Mouse (Mus musculus): Measurements from ENCODE around the gene Zfp566.
"Not testable (repeated sequence)": the region's sequence is repeated elsewhere in the genome, so short reads cannot be mapped to it uniquely, and the experiment has no call there.

Zfp566 gene

DNA sequence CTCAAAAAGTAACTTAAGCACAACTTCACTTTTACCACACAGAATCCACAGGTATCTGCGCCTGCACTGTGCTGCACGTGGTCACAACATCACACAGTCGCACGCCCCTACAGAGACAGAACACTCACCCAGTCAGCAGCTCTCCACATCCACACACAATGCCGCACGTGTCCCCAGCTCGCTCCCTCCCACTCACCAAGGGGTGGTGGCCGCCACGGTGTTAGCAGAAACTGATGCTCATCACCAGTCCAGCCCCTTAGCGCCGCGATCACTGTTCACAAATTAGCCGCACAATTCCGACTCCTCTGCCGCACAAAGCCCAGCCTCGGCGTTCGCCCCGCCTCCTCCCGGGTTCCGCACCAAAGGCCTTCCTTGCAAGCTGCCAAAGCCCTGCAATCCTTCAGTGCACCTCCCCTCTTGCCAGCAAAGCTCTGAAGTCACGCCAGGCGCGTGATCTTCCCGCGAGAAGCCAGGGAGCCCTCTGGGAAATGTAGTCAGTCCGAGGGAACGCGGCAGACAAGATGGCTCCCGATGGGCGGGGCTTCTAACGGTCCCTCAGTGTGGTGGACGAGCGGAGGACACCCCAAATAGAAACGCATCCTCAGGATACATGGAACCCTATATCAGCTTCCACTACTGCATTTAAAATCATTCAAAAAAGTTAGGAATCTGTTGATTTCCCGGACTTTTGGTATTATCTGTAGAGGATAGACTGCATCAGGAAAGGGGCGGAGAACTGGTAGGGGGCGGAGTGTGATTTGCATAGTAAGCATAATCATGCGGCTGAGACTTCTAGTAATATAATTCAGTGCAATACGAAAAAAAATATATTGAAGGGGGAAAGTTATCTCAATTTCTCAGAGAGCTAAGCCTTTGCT lies at the start of gene Zfp566, which contains the start of gene Gm26920:
Gene Zfp566, minus strand, starts transcription at position 436 of the 878 bp plus-strand sequence.
Gene Gm26920, minus strand, starts transcription at position 319 of the 878 bp plus-strand sequence.
- DNase-seq (ENCODE audit: low read depth, low spot score) = peak; percentile 96

DNA sequence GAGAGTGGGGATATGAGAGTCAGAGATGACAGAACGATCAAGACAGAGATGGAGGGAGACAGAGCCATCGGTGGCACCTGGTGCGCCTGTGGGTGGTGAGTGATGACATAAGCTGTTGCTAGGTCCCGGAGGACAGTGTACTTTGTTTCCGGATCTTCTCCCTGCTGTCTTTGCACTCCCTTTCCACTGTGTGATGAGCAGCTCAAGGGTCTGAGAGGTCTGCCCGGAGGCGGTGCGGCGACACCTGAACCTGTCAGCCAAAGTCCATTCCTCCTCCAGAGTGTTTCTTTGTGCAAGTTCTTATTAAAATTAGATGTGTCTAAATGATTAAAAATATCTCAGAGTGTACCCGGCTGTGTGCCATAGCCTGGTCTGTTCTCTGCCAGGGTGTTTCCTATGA lies 46.5 kb upstream of the Zfp566 start:
- DNase-seq (ENCODE audit: low read depth, low spot score) = no peak

DNA sequence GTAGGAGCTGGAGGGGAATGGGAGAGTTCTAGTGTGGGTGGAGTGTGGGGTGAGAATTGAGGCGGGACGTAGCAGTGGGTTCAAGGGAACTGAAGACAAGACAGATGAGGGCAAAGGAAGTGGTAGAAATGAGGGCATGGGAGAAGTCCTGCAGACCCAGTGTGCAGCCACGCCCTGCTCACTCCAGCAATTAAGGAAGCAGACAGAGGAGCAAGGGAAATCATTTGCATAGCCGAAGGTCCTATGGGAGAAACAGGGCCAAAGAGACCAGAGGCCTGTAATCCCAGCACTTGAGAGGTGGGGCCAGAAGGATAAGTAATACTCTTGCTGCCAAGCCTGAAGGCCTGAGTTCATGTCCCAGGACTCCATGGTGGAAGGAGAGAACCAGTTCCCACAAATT lies 42.1 kb upstream of the Zfp566 start:
- no peak for DNase-seq (ENCODE audit: low read depth, low spot score)

DNA sequence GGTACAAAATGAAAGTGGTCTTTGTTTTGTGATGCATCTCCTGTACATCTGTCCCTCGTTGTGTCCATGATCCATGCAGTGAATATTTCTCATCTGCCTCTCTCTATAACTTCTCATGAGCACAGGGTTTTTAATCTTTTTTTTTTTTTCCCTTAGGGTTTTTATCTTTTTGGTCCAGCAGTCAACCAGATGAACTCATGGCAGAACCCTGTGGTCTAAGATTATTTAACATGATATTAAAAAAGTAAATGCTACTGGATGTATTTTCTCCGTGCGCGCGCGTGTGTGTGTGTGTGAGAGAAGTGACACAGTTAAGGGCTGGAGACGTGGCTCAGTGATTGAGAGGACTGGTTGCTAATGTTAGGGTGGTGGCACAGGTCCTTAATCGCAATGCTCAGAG lies 39.6 kb upstream of the Zfp566 start:
- DNase-seq (ENCODE audit: low read depth, low spot score) = no peak

DNA sequence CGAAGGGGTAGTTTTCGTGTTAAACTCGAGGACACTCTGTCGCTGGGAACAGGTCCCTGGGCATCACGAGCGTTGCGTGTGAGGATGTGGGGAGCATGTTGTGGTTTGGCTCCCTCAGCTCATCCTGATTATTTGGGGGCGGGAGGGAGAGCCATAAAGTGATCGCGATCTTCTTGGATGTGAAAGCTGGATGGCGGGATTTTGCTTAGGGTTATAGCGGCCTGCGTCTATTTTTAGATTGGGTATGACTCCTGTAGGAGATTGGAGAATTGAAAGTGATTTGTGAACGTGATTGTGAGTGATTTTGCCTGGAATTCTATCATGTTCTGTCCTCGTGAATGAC lies 31.8 kb upstream of the Zfp566 start:
- no peak for DNase-seq (ENCODE audit: low read depth, low spot score)

DNA sequence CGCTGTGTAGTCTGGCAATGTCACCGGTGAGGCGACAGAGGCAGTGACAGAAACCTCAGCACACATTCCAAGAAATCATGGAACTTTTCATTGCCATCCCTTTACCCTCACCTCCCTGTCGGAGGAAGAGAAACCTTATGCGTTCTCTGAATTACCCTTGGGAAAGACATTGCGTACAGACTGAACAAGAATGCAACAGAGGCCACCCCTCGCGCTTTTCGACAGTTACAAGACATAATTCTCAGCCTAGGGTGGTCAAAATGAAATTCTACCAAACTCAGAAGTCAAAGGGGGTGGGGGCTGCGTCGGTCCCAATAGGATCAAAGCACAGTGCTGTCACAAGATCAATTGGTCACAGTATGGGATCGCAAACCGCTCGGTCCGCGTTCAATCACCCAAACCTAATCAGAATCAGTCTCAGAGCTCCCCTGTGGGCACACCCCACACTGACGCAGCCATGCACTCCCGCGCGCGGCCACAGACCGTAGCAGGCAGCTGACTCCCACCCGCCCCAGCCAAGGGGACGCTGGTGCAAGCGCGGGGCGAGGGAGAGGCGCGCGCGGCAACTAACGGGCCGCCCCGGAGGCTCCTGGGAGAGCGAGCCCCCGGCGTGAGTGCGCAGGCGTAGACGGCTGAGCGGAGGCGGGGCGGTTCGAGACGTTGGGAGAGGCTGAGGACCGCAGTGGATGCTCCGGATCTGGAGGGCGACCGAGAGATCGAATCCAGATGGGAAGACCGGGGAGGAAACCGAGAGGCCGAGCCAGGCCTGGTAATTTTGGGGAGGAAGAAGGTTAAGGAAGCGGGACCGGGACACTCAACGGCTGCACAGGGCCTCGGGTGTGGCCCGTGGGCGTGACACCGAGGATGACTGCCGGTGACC lies 31.2 kb upstream of the Zfp566 start, which contains the start of gene Zfp382:
Gene Zfp382, plus strand, starts transcription at position 635 of the 880 bp plus-strand sequence.
- peak; percentile 93 for DNase-seq (ENCODE audit: low read depth, low spot score)

DNA sequence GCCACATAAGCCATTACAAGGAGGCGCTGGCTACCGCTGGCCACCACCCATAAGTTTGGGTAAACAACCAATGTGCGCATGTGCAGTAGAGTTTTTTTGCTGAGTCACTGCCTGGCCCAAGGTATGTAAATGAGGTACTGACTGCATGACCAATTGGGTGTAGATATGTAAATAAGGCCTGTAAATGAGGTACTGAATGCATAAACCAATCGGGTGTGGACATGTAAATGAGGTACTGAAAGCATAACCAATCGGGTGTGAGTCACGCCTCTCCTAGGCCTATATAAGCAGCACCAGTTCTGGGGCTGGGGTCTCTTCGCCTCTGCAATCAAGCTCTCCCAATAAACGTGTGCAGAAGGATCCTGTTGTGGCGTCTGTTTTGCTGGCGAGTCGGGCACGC lies 27.6 kb upstream of the Zfp566 start:
- not testable (repeated sequence) for DNase-seq (ENCODE audit: low read depth, low spot score)

DNA sequence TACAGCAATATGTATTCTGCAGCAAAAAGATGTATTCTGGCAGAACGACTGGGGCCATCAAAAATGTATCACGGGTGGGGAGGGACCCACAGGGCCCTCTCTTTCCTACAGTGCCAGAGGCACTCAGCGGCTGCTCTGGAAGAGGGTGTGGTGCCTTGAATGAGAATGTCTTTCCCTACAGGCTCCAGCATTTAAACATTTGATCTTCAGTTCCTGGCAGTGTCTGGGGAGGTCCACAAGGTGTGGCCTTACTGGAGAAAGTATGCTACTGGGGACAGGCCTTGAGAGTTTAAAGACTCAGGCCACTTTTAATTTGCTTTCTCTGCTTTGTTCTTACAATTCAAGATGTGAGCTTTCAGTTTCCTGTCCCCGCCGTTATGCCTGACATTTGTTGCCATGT lies 25.7 kb upstream of the Zfp566 start:
- DNase-seq (ENCODE audit: low read depth, low spot score) = no peak

DNA sequence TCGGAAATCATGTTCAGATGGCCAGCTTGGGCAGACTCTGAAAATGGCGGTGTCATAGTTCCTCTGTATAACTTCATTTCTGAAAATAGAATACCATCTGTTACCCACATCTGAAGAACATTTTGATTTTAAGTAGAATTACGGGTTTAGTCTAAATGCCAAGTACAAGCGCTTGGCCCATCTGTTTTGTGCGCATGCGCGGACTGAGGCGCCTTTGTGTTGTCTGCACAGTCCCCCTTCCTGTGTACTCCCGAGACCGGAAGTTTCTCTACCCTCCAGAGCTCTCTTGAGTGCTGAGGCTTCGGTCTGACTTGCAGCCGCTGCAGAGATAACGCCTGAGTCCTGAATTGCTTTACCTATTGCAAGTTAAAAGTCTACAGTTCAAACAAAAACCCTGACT lies 9.0 kb upstream of the Zfp566 start:
- DNase-seq (ENCODE audit: low read depth, low spot score) = peak; percentile 81

DNA sequence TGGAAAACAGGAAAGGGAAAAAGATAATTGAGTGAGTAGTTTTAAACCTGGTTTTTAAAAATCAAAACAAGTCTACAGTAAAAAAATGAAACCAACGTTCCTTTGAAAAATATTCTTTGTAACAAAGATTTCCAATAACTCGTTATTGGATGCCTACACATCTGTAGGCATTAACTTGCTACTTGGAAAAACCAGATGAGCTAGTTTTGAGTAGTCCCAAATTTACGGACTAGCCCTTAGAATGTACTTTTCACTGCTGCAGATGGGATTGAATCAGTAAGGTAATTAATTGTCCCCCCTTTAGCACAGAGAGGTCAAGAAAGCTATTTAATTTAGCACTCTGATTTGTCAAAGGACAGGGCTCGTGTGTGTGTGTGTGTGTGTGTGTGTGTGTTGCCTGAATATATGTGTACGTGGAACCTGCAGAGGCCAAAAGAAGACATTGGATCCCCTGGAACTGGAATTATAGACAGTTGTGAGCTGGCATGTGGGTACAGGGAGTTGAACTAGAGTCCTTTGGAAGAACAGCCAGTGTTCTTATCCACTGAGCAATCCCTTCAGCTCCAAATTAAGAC lies 5.3 kb upstream of the Zfp566 start:
- peak; percentile 43 for DNase-seq (ENCODE audit: low read depth, low spot score)

DNA sequence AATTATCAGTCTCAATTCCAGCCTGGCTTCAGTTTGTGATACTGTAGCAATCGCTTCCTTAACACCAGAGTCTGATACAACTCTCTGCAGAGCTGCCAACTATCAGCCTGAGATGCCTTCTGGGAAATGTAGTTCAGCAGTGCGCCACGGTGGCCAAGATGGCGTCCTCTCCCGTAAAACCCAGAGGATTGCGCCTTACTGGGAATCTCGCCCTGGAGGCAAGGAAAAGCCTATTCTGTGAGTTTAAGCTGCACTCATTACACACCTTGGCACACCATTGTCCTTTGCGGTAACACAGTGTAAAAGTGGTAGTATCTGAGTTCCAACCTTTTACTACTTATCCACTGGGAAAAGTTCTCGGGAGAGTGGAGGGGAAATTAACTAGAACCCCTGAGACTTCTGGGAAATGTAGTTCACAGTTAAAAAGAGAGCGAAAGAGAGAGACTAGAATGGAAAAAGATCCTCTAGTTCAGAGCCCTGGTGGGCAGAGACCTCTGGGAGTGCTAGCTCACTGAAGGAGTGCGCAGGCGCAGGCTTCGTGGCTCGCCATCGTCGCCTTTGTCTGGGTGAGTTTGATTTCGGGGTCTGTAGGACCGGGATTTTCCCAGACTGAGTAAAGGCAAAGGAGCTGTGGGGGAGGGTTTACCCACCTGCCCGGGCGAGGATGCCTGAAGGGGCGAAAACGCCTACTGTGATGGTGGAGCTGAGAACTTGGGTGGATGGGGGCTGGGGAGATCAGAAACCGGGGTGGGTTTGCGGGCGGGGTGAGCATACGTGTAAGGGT lies 4.5 kb upstream of the Zfp566 start, which contains the start of gene Zfp260:
Gene Zfp260, plus strand, starts transcription at position 132 of the 784 bp plus-strand sequence.
- DNase-seq (ENCODE audit: low read depth, low spot score) = peak; percentile 93

DNA sequence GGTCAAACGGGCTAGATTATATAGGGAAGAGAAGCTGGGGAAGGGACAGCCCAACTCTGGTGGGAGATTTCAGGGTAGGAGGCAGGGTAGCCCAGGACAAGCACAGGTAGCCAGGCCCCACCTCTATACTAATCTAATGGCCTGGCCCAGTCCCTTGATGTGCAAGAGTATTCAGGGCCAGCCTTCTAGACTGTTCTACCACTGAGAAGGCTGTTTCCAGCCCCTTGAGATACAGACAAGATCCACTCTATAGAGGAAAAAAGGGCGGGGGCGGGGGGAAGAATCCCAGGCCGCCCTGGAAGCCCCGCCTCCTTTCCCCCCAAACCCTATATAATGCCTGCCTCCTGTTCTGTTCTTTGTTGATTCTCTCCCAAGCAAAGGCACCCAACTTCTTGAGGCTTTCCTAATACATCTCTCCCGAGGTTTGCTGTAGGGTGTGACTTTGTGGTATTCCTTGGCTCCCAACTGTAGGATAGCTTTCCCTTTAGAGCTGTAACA lies 3.6 kb upstream of the Zfp566 start:
- no peak for DNase-seq (ENCODE audit: low read depth, low spot score)

DNA sequence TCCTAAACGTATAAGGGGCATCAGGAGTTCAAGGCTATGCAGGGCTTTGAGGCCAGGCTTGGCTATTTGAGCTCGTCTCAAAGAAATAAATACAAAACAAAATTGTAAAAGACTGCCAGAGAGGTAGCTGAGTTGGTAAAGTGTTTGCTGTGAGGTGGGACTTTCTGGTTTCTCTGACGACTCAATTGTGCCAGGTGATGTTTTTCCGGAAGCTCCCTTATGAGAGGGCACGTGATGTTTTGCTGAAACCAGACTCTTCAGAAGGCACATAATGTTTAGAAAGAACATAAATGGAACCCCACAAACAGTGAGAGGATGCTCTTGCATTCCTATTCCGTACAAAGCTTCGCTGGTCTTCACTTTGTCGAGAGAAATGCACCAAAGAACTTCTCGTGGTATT lies 2.3 kb upstream of the Zfp566 start:
- DNase-seq (ENCODE audit: low read depth, low spot score) = no peak

DNA sequence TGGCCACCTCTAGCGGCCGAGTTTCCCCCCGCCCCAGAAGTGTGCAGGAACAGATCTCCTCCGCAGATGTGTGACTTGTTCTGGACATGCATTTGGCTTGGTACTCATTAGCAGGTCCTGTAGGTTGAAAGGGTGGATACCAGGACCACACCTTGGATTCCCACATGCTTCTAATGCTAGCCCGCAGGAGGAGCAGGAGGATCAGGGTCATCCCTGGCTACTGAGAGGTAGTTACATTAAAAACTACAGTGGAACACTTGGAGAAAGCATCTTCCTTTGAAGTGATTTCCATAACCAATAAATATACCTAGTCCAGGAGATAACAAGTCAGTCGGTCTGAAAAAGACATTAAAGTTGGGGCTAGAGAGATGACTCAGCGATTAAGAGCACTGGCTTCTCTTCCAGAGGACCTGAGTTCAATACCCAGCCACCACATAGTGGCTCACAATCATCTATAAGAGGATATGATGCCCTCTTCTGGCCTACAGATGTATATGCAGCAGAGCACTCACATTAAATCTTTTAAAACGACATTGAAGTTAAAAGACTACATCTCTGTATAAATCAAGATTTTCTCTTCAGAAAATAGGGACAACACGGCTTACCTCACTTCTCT lies 751 bp upstream of the Zfp566 start:
- DNase-seq (ENCODE audit: low read depth, low spot score) = no peak

DNA sequence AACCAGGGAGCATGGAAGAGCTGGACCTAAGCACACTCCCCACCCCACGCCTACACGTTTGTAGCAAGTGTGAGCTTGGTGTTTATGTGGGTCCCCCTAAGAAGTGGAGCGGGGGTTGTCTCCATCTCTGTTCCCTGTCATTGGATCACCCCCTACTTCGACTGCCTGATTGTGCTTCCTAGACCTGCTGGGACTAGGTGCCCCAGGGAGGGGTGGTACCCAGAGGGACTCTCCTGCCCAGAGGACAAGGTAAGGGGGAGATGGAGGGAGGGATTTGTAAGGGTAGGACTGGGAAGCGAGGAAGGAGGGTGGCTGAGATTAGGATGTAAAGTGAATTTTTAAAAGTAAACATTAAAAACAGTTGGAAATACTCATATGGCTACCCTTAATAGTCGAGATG lies 922 bp downstream of the Zfp566 start:
- DNase-seq (ENCODE audit: low read depth, low spot score) = no peak

DNA sequence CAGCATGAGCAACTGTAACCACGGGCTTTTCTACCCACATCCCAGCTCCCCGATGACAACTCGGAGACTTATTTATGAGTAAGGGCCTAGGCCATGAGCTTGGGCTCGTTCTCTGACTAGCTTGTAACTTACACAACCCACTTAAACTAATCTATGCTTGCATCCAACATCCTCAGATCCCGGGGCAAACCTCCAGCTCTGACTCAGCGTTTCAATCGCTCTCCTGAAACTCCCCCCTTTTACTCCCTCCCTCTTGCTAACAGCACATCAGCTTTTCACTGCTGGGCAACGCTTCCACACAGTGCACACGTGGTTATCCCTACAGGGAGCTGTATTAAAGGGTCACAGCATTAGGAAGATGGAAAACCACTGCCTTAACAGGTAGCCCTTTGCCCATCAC lies 3.8 kb downstream of the Zfp566 start:
- no peak for DNase-seq (ENCODE audit: low read depth, low spot score)

DNA sequence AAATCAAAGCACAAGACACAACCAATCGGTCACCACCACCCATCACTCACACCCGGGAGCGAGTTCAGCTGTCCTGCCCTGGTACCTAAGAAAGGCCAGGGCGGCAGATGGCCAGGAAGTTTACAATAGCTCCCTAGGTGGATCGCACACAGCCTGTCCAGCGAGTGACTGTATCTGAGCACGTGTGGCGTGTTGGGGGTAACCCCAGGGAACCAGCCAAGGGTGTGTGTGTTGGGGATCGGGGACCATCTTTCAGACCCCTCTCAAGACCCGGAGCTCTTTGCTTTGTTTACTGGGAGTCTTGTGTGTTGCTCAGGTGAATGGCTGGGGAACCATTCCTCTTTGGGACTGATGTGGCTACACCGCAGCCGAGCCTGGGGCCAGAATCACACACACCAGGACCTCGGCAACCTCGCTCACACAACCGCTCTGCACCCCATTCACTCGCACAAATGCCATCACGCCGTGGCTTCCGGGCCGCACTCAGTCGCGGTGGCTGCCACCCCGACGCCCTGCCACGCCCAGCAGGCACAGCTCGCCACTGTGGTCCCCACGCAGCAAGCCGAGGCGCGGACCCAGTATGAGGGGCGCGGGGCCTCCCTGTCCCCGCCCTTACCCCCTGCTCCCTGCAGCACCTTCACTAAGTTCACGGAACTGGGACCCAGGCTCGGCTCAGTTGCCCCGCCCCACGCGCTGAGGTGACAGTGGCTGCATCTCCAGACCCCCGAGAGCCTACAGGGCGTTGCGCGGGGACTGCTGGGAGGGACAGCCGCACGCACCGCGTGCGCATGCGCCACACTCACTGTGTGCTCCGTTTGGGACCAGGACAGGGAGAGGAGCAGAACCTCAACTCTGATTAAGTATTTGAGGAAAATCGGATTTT lies 17.9 kb downstream of the Zfp566 start, which contains the start of gene Zfp82:
Gene Zfp82, minus strand, starts transcription at position 755 of the 883 bp plus-strand sequence.
- DNase-seq (ENCODE audit: low read depth, low spot score) = peak; percentile 95

DNA sequence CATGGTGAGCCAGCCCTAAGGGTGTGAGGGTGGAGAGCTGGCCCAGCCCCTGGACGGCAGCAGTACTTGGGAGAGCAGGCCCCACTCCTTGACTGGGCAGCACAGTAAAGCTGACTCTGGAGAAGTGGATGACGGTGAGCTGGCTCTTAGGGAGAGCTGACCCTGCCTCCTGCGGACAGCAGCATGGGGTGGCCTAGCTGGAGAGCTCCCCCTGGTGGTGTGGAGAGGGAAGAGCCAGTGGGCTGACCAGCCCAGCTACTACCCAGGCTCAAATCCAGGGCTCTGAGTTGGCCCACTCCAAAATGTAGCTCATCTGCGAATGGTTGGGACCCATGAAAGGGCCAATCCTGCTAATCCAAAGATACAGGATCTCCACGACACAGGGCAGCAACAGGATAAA lies 25.7 kb downstream of the Zfp566 start:
- no peak for DNase-seq (ENCODE audit: low read depth, low spot score)

DNA sequence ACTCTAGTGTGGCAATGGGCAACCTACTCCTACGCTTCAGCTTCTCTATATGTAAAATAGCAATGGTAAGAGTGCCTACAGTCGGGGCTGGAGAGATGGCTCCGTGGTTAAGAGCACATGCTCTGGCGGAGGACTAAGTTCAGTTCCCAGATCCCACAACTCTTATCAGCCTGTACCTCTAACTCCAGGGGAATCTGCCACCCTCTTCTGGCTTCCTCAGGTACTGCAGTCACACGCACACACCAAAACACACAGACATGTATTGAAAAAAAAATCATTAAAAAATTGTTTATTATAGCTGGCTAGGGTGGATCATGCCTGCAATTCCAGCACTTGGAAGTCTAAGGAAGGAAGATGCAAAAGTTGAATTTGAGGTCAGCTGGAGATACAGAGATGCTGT lies 27.8 kb downstream of the Zfp566 start:
- peak; percentile 35 for DNase-seq (ENCODE audit: low read depth, low spot score)

DNA sequence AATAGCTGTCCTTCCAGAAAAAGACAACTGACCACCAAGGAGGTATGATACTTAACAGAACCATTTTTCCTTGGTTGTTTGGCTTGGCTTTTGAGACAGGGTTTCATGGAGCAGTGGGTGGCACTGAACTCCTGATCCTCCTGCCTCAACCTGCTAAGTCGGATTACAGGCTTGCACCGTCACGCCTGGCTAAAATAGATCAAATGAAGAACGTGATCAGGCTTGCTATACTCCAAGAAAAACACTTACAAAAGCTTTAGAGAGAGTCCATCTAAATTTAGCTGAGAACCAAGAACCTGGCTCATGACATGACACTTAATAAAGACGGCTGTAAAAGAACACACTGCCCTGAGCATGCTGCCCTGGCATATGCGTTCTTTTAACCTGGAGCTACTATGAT lies 30.0 kb downstream of the Zfp566 start:
- no peak for DNase-seq (ENCODE audit: low read depth, low spot score)
